11 mouse cellular contexts compared by ENCODE assay signal in genomic region chr4:56725839-56726238, GRCm38 (mm10). TPM values are rescaled to one million over a fixed set of nuclear protein-coding genes. Genes with fewer than 3 reads are reported as not detected.
DNase-seq lines count a peak whose midpoint lies in the region; TF ChIP-seq lines count a peak whose summit lies in the region.
"Had no signal": no experiment of that assay in that cellular context is flagged by ENCODE, and none has a peak within 500 bp of the region (broad histone marks: within the 10 kb centered on the region; RNA-seq: fewer than 3 reads in every experiment).

No protein-coding gene starts in this region.

- no peak for TF ChIP-seq POLR2A in kidney, adult 2 months (IDR thresholded peaks at IDR 0.05; ENCODE audit: low read depth, low read length)
- TF ChIP-seq POLR2A in cerebellum, adult 2 months (IDR thresholded peaks at IDR 0.05; ENCODE audit: borderline replicate concordance, insufficient read depth, low read length), result no peak

- peaks cover 4% of the 10 kb centered on the region; the same call in 1 of the 2 replicates for H3K4me1 ChIP-seq in kidney, adult 2 months (ENCODE audit: control insufficient read depth, insufficient read depth, low read length)
- no peaks in the 10 kb centered on the region for H3K4me1 ChIP-seq in embryonic facial prominence, embryonic 10.5 days
- no peaks in the 10 kb centered on the region for H3K4me1 ChIP-seq in cerebellum, adult 2 months (ENCODE audit: control insufficient read depth, insufficient read depth, low read length)
- H3K4me1 ChIP-seq: limb, embryonic 15.5 days had no signal

- TF ChIP-seq CTCF in kidney, adult 2 months (conservative IDR thresholded peaks at IDR 0.05; ENCODE audit: insufficient read depth, insufficient read length, low read depth, low read length), result peak; percentile 42; the same call in 1 of the 2 replicates
- TF ChIP-seq CTCF in cerebellum, adult 2 months (IDR thresholded peaks at IDR 0.05; ENCODE audit: borderline replicate concordance, insufficient read depth, low read depth, low read length), result no peak

- H3K36me3 ChIP-seq in kidney, adult 2 months (ENCODE audit: control insufficient read depth, insufficient read depth, low read length), result no peaks in the 10 kb centered on the region
- H3K36me3 ChIP-seq in embryonic facial prominence, embryonic 10.5 days (replicated peaks), result no peaks in the 10 kb centered on the region
- H3K36me3 ChIP-seq: limb, embryonic 15.5 days had no signal

- DNase-seq in kidney, adult 2 months, result no peak
- no peak for DNase-seq in kidney, adult 8-10 months
- peak; percentile 53 for DNase-seq in 3T3-L1 (ENCODE audit: low read depth, low spot score)
- peak; percentile 70 for DNase-seq in ES-CJ7 (ENCODE audit: low read depth, low spot score)
- DNase-seq in embryonic facial prominence, embryonic 10.5 days (ENCODE audit: low spot score), result peak; percentile 41
- no peak for DNase-seq in cerebellum, adult 2 months
- no peak for DNase-seq in T-cell, adult 2 months (ENCODE audit: low spot score)
- DNase-seq in left cerebral cortex, adult 9 months (ENCODE audit: low spot score in 2 of 2), result no peak

- no peak overlapping the region for H3K27ac ChIP-seq in kidney, adult 2 months (ENCODE audit: insufficient read depth, low read depth, low read length)
- H3K27ac ChIP-seq in embryonic facial prominence, embryonic 10.5 days (replicated peaks), result no peak overlapping the region
- no peak overlapping the region for H3K27ac ChIP-seq in cerebellum, adult 2 months (ENCODE audit: insufficient read depth, low read length)
- H3K27ac ChIP-seq: hindbrain, embryonic 14.5 days; limb, embryonic 15.5 days had no signal

- H3K9me3 ChIP-seq in embryonic facial prominence, embryonic 10.5 days, result no peaks in the 10 kb centered on the region
- H3K9me3 ChIP-seq: limb, embryonic 15.5 days had no signal

- H3K4me3 ChIP-seq in kidney, adult 2 months (ENCODE audit: insufficient read depth, low read depth, low read length), result no peak overlapping the region
- no peak overlapping the region for H3K4me3 ChIP-seq in embryonic facial prominence, embryonic 10.5 days
- no peak overlapping the region for H3K4me3 ChIP-seq in cerebellum, adult 2 months (replicated peaks; ENCODE audit: insufficient read depth, low read depth, low read length)
- H3K4me3 ChIP-seq: limb, embryonic 15.5 days; myocyte had no signal

- no peaks in the 10 kb centered on the region for H3K27me3 ChIP-seq in kidney, adult 2 months (replicated peaks; ENCODE audit: control insufficient read depth, insufficient read depth, low read length)
- no peaks in the 10 kb centered on the region for H3K27me3 ChIP-seq in embryonic facial prominence, embryonic 10.5 days (replicated peaks; ENCODE audit: low read depth, poor library complexity, severe bottlenecking)
- no peaks in the 10 kb centered on the region for H3K27me3 ChIP-seq in cerebellum, adult 2 months (ENCODE audit: control insufficient read depth, insufficient read depth, low read length)
- H3K27me3 ChIP-seq: limb, embryonic 15.5 days had no signal

- 65% methylated on average over 8 of the region's 8 CpGs for WGBS in kidney, adult 2 months
- WGBS in embryonic facial prominence, embryonic 10.5 days, result 57% methylated on average over 8 of the region's 8 CpGs
- WGBS in cerebellum, adult 2 months, result 56% methylated on average over 8 of the region's 8 CpGs

RNA-seq across cellular contexts. Expression of gene Gm26657, which starts 14.0 kb away (rescaled TPM):
- not detected in 2 replicates for polyA plus RNA-seq in kidney, adult 2 months (2012; rRNA removed)
- not detected in 2 replicates for polyA plus RNA-seq in embryonic facial prominence, embryonic 10.5 days (2016; fragmentation: Nextera tagmentation; extraction: Ambion mirVana)
- not detected in 2 replicates for polyA plus RNA-seq in cerebellum, adult 2 months (2012; rRNA removed)
- polyA plus RNA-seq: hindbrain, embryonic 14.5 days; limb, embryonic 15.5 days; myocyte had no signal

RNA-seq across cellular contexts. Expression of gene Actl7b, which starts 15.4 kb away (rescaled TPM):
- polyA plus RNA-seq in kidney, adult 2 months (2012; rRNA removed), result 0.25 and 0.57 TPM in 2 replicates
- not detected in 2 replicates for polyA plus RNA-seq in embryonic facial prominence, embryonic 10.5 days (2016; fragmentation: Nextera tagmentation; extraction: Ambion mirVana)
- 0.06 and 0.11 TPM in 2 replicates for polyA plus RNA-seq in cerebellum, adult 2 months (2012; rRNA removed)
- polyA plus RNA-seq: hindbrain, embryonic 14.5 days; limb, embryonic 15.5 days; myocyte had no signal

RNA-seq across cellular contexts. Expression of gene Actl7a, which starts 17.4 kb away (rescaled TPM):
- 0.07 and 0.16 TPM in 2 replicates for polyA plus RNA-seq in kidney, adult 2 months (2012; rRNA removed)
- polyA plus RNA-seq in embryonic facial prominence, embryonic 10.5 days (2016; fragmentation: Nextera tagmentation; extraction: Ambion mirVana), result not detected in 2 replicates
- polyA plus RNA-seq in cerebellum, adult 2 months (2012; rRNA removed), result not detected in 2 replicates
- polyA plus RNA-seq: hindbrain, embryonic 14.5 days; limb, embryonic 15.5 days; myocyte had no signal

Comparison
In these comparisons a context has a peak if more than half of its experiments do, and no peak if none do; other contexts are left out.
1. DNase-seq: peak in 3T3-L1 (single experiment), ES-CJ7 (single experiment) and embryonic facial prominence, embryonic 10.5 days (single experiment); none in kidney, adult 2 months (single experiment), kidney, adult 8-10 months (0 of 2), cerebellum, adult 2 months (0 of 2), T-cell, adult 2 months (single experiment) and left cerebral cortex, adult 9 months (0 of 2).